Mouse (Mus musculus): ENCODE data around the gene Disc1. TPM values are rescaled to one million over a fixed set of nuclear protein-coding genes. Genes with fewer than 3 reads are reported as not detected.

The Disc1 gene
- total and polyA plus RNA-seq, 3 experiments, result not detected

DNA sequence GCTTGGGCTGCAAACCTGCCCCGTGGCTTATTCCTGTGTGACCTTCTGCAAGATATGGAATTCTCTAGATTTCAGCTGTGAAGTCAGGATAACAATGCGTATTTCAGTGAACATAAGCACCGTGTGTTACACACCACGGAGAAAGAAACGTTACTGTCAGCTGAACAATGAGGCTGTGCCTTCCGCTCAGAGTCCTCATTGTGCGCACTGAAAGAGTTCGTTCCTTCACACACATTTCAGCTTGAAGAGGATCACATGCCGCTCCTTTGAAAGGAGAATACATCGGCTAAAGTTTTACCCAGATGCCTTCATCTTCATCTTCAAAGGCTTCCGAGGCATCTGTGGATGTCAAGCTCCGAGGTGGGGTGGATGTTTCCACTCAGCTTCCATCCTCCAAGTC is 105.4 kb downstream of the Disc1 start:
- no peak for DNase-seq (ENCODE audit: extremely low read depth)
- H3K9me3 ChIP-seq (replicated peaks; ENCODE audit: low read length), result no peaks in the 10 kb centered on the region
- no peak for TF ChIP-seq JUN (IDR thresholded peaks at IDR 0.05; ENCODE audit: insufficient read depth, low read depth, low read length)
- TF ChIP-seq ELF1 (IDR thresholded peaks at IDR 0.05; ENCODE audit: low read depth, low read length), result no peak
- no peak for TF ChIP-seq HCFC1 (IDR thresholded peaks at IDR 0.05; ENCODE audit: low read depth, low read length)
- no peak for TF ChIP-seq ZC3H11A (IDR thresholded peaks at IDR 0.05; ENCODE audit: low read depth, low read length)
- TF ChIP-seq PAX5 (IDR thresholded peaks at IDR 0.05; ENCODE audit: low read length), result no peak
- no peak for TF ChIP-seq ZNF384 (IDR thresholded peaks at IDR 0.05; ENCODE audit: low read depth, low read length)
- no peak for TF ChIP-seq NELFE (IDR thresholded peaks at IDR 0.05; ENCODE audit: low read depth, low read length)
- no peak for TF ChIP-seq MEF2A (IDR thresholded peaks at IDR 0.05; ENCODE audit: borderline replicate concordance, low read depth, low read length)
- TF ChIP-seq ZMIZ1 (IDR thresholded peaks at IDR 0.05; ENCODE audit: low read depth, low read length), result no peak
- no peak for TF ChIP-seq TBP (conservative IDR thresholded peaks at IDR 0.05; ENCODE audit: low read depth, low read length)
- no peak for TF ChIP-seq MAZ (IDR thresholded peaks at IDR 0.05; ENCODE audit: low read depth, low read length)
- no peak overlapping the region for H3K4me3 ChIP-seq (replicated peaks in 1 of 3; ENCODE audit: low read depth in 2 of 3, low read length in 2 of 3, poor library complexity in 1 of 3)
- dilution Hi-C loops (cut with MboI; ENCODE audit: extremely low pct_ligation_motif_present, extremely low pct_unique_long_range_greater_than_20kb, low sequenced_read_pairs), result no loop called here
- peaks cover 60% of the 10 kb centered on the region for H3K27me3 ChIP-seq (replicated peaks)
- H3K36me3 ChIP-seq (replicated peaks in 1 of 2; ENCODE audit: control insufficient read depth in 1 of 2, insufficient read depth in 1 of 2, low read length in 1 of 2), result no peaks in the 10 kb centered on the region
- in situ Hi-C loops (cut with MboI; ENCODE audit: low pct_ligation_motif_present, low pct_unique_long_range_greater_than_20kb, low sequenced_read_pairs), result loop anchor here (25.0 kb wide), 1 partner anchor 97 kb away; the partner anchor contains the start of gene Disc1
- no peak overlapping the region for H3K9ac ChIP-seq (ENCODE audit: insufficient read depth, low read depth)
- H3K79me2 ChIP-seq (replicated peaks; ENCODE audit: control insufficient read depth, extremely low read depth, insufficient read depth, poor library complexity, severe bottlenecking), result no peaks in the 10 kb centered on the region
- no peak overlapping the region for H3K27ac ChIP-seq (ENCODE audit: insufficient read depth, low read depth)
- H3K4me1 ChIP-seq (ENCODE audit: control insufficient read depth in 1 of 2, insufficient read depth in 2 of 2), result 0 out of 4 replicates have a peak, but pooled peaks cover 0 to 3% of the 10 kb centered on the region in 2 experiments
- no peak overlapping the region for H3K4me2 ChIP-seq (ENCODE audit: insufficient read depth, low read depth, poor library complexity, severe bottlenecking)

DNA sequence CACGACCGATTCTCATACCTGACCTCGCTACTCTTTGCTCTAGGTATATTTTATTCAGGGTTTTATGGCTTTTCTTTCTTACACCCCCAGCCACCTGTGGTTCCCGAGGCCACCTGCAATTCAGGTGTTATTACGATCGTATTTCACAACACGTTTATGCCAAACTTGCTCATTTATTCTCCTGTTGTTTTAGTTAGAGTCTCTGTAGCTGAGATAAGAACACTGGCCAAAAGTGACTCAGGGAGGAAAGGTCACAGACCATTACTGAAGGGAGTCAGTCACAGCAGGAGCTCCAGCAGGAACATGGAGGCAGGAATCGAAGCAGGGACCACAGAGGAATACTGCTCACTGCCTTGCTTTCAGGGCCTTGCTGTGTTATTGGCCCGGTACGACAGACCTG is 109.5 kb downstream of the Disc1 start:
- Histone ChIP-seq H3K9ac (ENCODE audit: insufficient read depth, low read depth) (no peak overlapping the region), H3K27ac (ENCODE audit: insufficient read depth, low read depth) (no peak overlapping the region), H3K79me2 (replicated peaks; ENCODE audit: control insufficient read depth, extremely low read depth, insufficient read depth, poor library complexity, severe bottlenecking) (no peaks in the 10 kb centered on the region), H3K9me3 (replicated peaks; ENCODE audit: low read length) (no peaks in the 10 kb centered on the region), H3K4me1 (ENCODE audit: control insufficient read depth in 1 of 2, insufficient read depth in 2 of 2) (no peaks in the 10 kb centered on the region), H3K36me3 (replicated peaks in 1 of 2; ENCODE audit: control insufficient read depth in 1 of 2, insufficient read depth in 1 of 2, low read length in 1 of 2) (no peaks in the 10 kb centered on the region), H3K4me2 (ENCODE audit: insufficient read depth, low read depth, poor library complexity, severe bottlenecking) (no peak overlapping the region), H3K4me3 (replicated peaks in 1 of 3; ENCODE audit: low read depth in 2 of 3, low read length in 2 of 3, poor library complexity in 1 of 3) (no peak overlapping the region), H3K27me3 (replicated peaks) (peaks cover 71% of the 10 kb centered on the region)
- dilution Hi-C loops (cut with MboI; ENCODE audit: extremely low pct_ligation_motif_present, extremely low pct_unique_long_range_greater_than_20kb, low sequenced_read_pairs), result no loop called here
- in situ Hi-C loops (cut with MboI; ENCODE audit: low pct_ligation_motif_present, low pct_unique_long_range_greater_than_20kb, low sequenced_read_pairs), result loop anchor here (25.0 kb wide), 1 partner anchor 101 kb away; the partner anchor contains the start of gene Disc1
- no peak for TF ChIP-seq JUND (conservative IDR thresholded peaks at IDR 0.05; ENCODE audit: low read depth, low read length)
- TF ChIP-seq SMC3 (IDR thresholded peaks at IDR 0.05; ENCODE audit: low read depth, low read length), result no peak
- no peak for TF ChIP-seq USF2 (conservative IDR thresholded peaks at IDR 0.05; ENCODE audit: low read depth, low read length)
- TF ChIP-seq POLR2AphosphoS2 (IDR thresholded peaks at IDR 0.05; ENCODE audit: low read depth, low read length), result no peak
- no peak for TF ChIP-seq ETS1 (conservative IDR thresholded peaks at IDR 0.05; ENCODE audit: low read depth, low read length)
- TF ChIP-seq MAFK (IDR thresholded peaks at IDR 0.05; ENCODE audit: insufficient replicate concordance, low read length), result no peak
- TF ChIP-seq JUN (IDR thresholded peaks at IDR 0.05; ENCODE audit: insufficient read depth, low read depth, low read length), result no peak
- TF ChIP-seq MAZ (IDR thresholded peaks at IDR 0.05; ENCODE audit: low read depth, low read length), result no peak
- no peak for TF ChIP-seq UBTF (IDR thresholded peaks at IDR 0.05; ENCODE audit: low read depth, low read length)
- no peak for TF ChIP-seq ZC3H11A (IDR thresholded peaks at IDR 0.05; ENCODE audit: low read depth, low read length)
- no peak for TF ChIP-seq HCFC1 (IDR thresholded peaks at IDR 0.05; ENCODE audit: low read depth, low read length)
- TF ChIP-seq IRF4 (IDR thresholded peaks at IDR 0.05; ENCODE audit: low read depth, low read length), result no peak
- TF ChIP-seq RCOR1 (conservative IDR thresholded peaks at IDR 0.05; ENCODE audit: low read depth, low read length), result no peak
- TF ChIP-seq NRF1 (IDR thresholded peaks at IDR 0.05; ENCODE audit: low read depth, low read length), result no peak
- TF ChIP-seq BHLHE40 (IDR thresholded peaks at IDR 0.05; ENCODE audit: low read depth, low read length), result no peak
- TF ChIP-seq MEF2A (IDR thresholded peaks at IDR 0.05; ENCODE audit: borderline replicate concordance, low read depth, low read length), result no peak
- no peak for TF ChIP-seq EP300 (IDR thresholded peaks at IDR 0.05; ENCODE audit: low read length)
- TF ChIP-seq NELFE (IDR thresholded peaks at IDR 0.05; ENCODE audit: low read depth, low read length), result no peak
- TF ChIP-seq POLR2A (IDR thresholded peaks at IDR 0.05; ENCODE audit: low read depth, low read length), result no peak
- TF ChIP-seq SIN3A (IDR thresholded peaks at IDR 0.05; ENCODE audit: low read length), result no peak
- no peak for DNase-seq (ENCODE audit: extremely low read depth)
